Mouse (Mus musculus) myocyte (in vitro differentiated cells): ENCODE measurements at regions not wholly inside any gene's neighbourhood (a gene's known extent, or its start where the extent isn't known, plus 50 kb on each side); places are given as distances from the start of the nearest gene placed in this dataset.

Experiments
- H3K27me3 ChIP-seq: one replicate; pipeline ENCODE4 v1.6.1; 2011; ENCODE audit not compliant: control insufficient read depth, insufficient read depth, insufficient read length
- H3K36me3 ChIP-seq: one replicate; pipeline ENCODE4 v1.6.1; 2011; ENCODE audit not compliant: control insufficient read depth, insufficient read depth
- H3K4me2 ChIP-seq: one replicate; pipeline ENCODE4 v1.6.1; 2011; ENCODE audit warnings: low read depth, control low read depth
- H3K4me3 ChIP-seq: one replicate; pipeline ENCODE4 v1.5.1; 2011; ENCODE audit warnings: mild to moderate bottlenecking, control low read depth, moderate library complexity
- H3K79me2 ChIP-seq: one replicate; pipeline ENCODE4 v1.6.1; 2011; ENCODE audit not compliant: control insufficient read depth, insufficient read depth
- H3ac ChIP-seq: one replicate; pipeline ENCODE4 v1.6.1; 2011; ENCODE audit not compliant: control insufficient read depth, insufficient read length
- CEBPB ChIP-seq: IDR thresholded peaks from 2 replicates; pipeline ENCODE4 v1.6.1; 2011; ENCODE audit warnings: mild to moderate bottlenecking, moderate library complexity; ENCODE audit not compliant: poor library complexity, insufficient read depth, severe bottlenecking
- E2F4 ChIP-seq: IDR thresholded peaks from one replicate; pipeline ENCODE4 v1.6.1; 2011; ENCODE audit warnings: mild to moderate bottlenecking, control low read depth, moderate library complexity; ENCODE audit not compliant: insufficient read depth
- MAX ChIP-seq: IDR thresholded peaks from one replicate; pipeline ENCODE4 v1.6.1; 2011; ENCODE audit warnings: low read depth, mild to moderate bottlenecking, control low read depth
- MYOD1 ChIP-seq, 3 experiments: IDR thresholded peaks; one replicate each; pipeline ENCODE4 v1.6.1; 2011; ENCODE audit warnings: control low read depth in 2 of 3, low read depth in 2 of 3, mild to moderate bottlenecking in 2 of 3, moderate library complexity in 1 of 3; ENCODE audit not compliant: insufficient read length in 2 of 3, control insufficient read depth in 1 of 3
- MYOG ChIP-seq, 3 experiments: IDR thresholded peaks; one replicate each; pipeline ENCODE4 v1.6.1; 2011; ENCODE audit warnings: control low read depth in 2 of 3, low read depth in 2 of 3, mild to moderate bottlenecking in 2 of 3; ENCODE audit not compliant: insufficient read length in 2 of 3, control insufficient read depth in 1 of 3, insufficient read depth in 1 of 3
- POLR2A ChIP-seq: IDR thresholded peaks from one replicate; pipeline ENCODE4 v1.6.1; 2011; ENCODE audit warnings: low read depth, mild to moderate bottlenecking, control low read depth, moderate library complexity; ENCODE audit not compliant: insufficient read length
- POLR2AphosphoS2 ChIP-seq: IDR thresholded peaks from one replicate; pipeline ENCODE4 v1.6.1; 2011; ENCODE audit warnings: low read depth, control low read depth; ENCODE audit not compliant: insufficient read length
- REST ChIP-seq: IDR thresholded peaks from one replicate; pipeline ENCODE4 v1.6.1; 2011; ENCODE audit warnings: mild to moderate bottlenecking, control low read depth, moderate library complexity; ENCODE audit not compliant: insufficient read depth, insufficient read length
- SRF ChIP-seq: IDR thresholded peaks from one replicate; pipeline ENCODE4 v1.6.1; 2011; ENCODE audit warnings: low read depth; ENCODE audit not compliant: control insufficient read depth, insufficient read length
- TCF12 ChIP-seq: IDR thresholded peaks from one replicate; pipeline ENCODE4 v1.6.1; 2011; ENCODE audit warnings: mild to moderate bottlenecking, control low read depth; ENCODE audit not compliant: poor library complexity, insufficient read depth, severe bottlenecking
- TCF3 ChIP-seq: IDR thresholded peaks from one replicate; pipeline ENCODE4 v1.6.1; 2011; ENCODE audit warnings: low read depth, control low read depth; ENCODE audit not compliant: insufficient read length
- USF1 ChIP-seq: IDR thresholded peaks from one replicate; pipeline ENCODE4 v1.6.1; 2011; ENCODE audit warnings: low read depth, mild to moderate bottlenecking, control low read depth, moderate library complexity

DNA sequence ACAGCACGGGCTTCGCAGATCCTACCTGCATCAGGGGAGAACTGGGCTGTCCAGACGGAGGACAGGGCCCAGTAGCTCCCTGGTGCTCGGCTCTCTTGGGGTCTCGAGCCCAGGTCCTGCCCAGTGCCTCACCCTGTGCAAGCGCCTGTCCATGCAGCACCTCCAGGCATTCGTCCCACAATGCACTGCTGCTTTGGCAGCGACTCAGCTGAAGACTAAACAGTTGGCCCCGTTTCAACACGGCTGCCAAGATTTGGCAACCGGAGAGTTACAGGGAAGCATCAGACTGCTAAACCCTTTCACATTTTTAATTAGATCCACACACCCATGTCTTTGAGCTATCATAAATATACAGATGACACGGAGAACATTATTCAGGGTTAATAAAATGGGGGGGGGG is 532.7 kb upstream of the 3110018I06Rik start:
- Histone ChIP-seq H3K27me3 (no peaks in the 10 kb centered on the region), H3K79me2 (no peaks in the 10 kb centered on the region), H3K4me3 (no peak overlapping the region), H3K36me3 (no peaks in the 10 kb centered on the region), H3K4me2 (no peak overlapping the region), H3ac (no peak overlapping the region)
- TF ChIP-seq USF1 (no peak), REST (no peak), E2F4 (no peak), MAX (no peak), POLR2A (no peak)

DNA sequence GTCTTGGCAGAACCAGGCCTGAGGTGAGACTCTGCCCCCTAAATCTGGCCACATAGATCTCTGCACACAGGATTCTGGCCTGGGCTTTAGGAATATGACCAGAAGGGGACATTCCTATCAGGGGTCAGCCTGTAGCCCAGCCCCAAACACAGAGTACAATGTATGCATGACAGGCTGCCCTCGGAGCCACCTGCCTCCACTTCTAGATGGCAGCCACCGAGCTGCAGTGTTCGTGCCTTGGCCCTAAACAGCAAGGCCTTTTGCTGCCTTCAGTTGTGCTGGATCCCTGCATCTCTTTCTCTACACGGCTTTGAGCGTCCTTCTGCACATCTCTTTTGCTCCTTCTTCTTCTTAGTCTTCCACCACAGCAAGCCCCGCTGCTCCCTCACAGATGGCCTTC is 532.2 kb upstream of the 3110018I06Rik start:
- Histone ChIP-seq H3K36me3 (no peaks in the 10 kb centered on the region), H3ac (no peak overlapping the region), H3K79me2 (no peaks in the 10 kb centered on the region), H3K4me2 (no peak overlapping the region), H3K27me3 (no peaks in the 10 kb centered on the region), H3K4me3 (no peak overlapping the region)
- no peak for TF ChIP-seq CEBPB
- no peak for TF ChIP-seq POLR2A
- TF ChIP-seq TCF12 = no peak
- TF ChIP-seq E2F4 = no peak
- no peak for TF ChIP-seq TCF3
- no peak for TF ChIP-seq MYOD1 (IDR thresholded peaks at IDR 0.05; ENCODE audit: control insufficient read depth in 1 of 3, insufficient read length in 2 of 3, low read depth in 2 of 3)
- no peak for TF ChIP-seq MYOG (IDR thresholded peaks at IDR 0.05; ENCODE audit: control insufficient read depth in 1 of 3, insufficient read depth in 1 of 3, insufficient read length in 2 of 3, low read depth in 2 of 3)
- no peak for TF ChIP-seq REST
- no peak for TF ChIP-seq MAX
- no peak for TF ChIP-seq SRF
- no peak for TF ChIP-seq USF1

DNA sequence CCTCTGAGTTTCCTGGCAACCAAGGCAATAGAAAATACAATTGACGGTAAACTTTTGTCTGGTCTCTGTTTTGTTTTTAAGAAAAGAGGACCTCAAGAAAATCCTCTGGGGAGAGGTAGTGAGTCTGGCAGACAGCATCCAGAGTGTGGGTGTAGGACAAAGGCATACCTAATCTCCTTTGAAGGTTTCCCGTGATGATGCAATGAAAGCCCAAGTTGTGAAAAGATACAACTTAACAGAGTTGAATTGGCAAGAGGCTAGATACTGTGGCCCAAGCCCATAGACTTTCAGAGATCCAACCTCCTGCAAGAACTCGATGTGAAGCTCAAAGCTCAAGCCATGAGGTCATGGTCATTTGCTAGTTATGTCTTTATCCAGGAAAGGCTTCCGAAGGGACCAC is 526.4 kb upstream of the 3110018I06Rik start:
- no peak overlapping the region for H3K4me2 ChIP-seq
- no peak overlapping the region for H3ac ChIP-seq
- no peaks in the 10 kb centered on the region for H3K36me3 ChIP-seq
- H3K27me3 ChIP-seq = no peaks in the 10 kb centered on the region
- no peak for TF ChIP-seq TCF3
- TF ChIP-seq MYOG (IDR thresholded peaks at IDR 0.05; ENCODE audit: control insufficient read depth in 1 of 3, insufficient read depth in 1 of 3, insufficient read length in 2 of 3, low read depth in 2 of 3) = no peak
- TF ChIP-seq SRF = no peak
- no peak for TF ChIP-seq MAX
- no peak for TF ChIP-seq MYOD1 (IDR thresholded peaks at IDR 0.05; ENCODE audit: control insufficient read depth in 1 of 3, insufficient read length in 2 of 3, low read depth in 2 of 3)
- no peak for TF ChIP-seq CEBPB
- no peak for TF ChIP-seq TCF12
- no peak for TF ChIP-seq REST
- TF ChIP-seq E2F4 = no peak
- TF ChIP-seq POLR2A = no peak
- TF ChIP-seq USF1 = no peak
- no peak for TF ChIP-seq POLR2AphosphoS2
- H3K79me2 ChIP-seq = no peaks in the 10 kb centered on the region
- no peak overlapping the region for H3K4me3 ChIP-seq

DNA sequence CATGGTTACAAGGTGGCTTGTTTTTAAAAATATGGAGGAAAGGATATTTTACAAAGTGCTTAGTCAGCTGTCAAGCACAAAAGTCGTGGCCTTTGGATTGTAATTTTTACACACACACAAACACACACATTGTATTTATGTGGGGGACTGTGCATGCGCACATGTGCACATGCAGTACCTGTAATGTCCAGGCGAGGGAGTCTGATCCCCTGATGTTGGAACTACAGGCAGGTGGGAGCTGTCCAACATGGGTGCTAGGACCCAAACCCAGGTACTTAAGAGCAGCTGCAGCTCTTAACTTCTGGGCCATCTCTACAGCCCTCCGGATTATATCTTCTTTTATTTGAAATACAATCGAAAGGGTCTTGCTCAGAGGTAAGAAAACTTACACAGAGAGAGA is 524.7 kb upstream of the 3110018I06Rik start:
- no peak for TF ChIP-seq POLR2AphosphoS2
- TF ChIP-seq REST = peak; percentile 41
- no peak overlapping the region for H3ac ChIP-seq
- H3K36me3 ChIP-seq = no peaks in the 10 kb centered on the region
- no peak overlapping the region for H3K4me2 ChIP-seq
- H3K27me3 ChIP-seq = no peaks in the 10 kb centered on the region
- H3K79me2 ChIP-seq = no peaks in the 10 kb centered on the region
- H3K4me3 ChIP-seq = no peak overlapping the region

DNA sequence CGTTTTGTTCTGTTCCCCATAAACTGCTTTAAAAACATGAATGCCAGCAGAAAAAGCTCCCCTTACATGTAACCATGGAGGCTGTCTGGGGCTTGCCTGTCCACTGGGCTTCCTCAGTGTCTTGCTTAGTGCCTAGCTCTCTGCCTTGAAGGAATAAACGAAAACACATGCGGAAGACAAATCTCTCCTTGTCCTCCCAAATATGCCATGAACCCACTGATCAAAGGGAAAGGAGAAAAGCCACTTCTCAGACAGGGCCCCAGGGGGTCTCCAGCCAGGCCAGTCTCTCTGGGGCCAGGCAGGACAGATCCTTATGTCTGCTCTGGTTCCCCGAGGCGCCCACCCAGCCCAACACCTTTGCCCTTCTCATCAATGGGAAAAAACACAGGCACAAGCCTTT is 518.6 kb upstream of the 3110018I06Rik start:
- Histone ChIP-seq H3K4me2 (no peak overlapping the region), H3K27me3 (no peaks in the 10 kb centered on the region), H3K36me3 (no peaks in the 10 kb centered on the region), H3K4me3 (no peak overlapping the region), H3K79me2 (no peaks in the 10 kb centered on the region), H3ac (no peak overlapping the region)
- no peak for TF ChIP-seq POLR2AphosphoS2
- no peak for TF ChIP-seq POLR2A

DNA sequence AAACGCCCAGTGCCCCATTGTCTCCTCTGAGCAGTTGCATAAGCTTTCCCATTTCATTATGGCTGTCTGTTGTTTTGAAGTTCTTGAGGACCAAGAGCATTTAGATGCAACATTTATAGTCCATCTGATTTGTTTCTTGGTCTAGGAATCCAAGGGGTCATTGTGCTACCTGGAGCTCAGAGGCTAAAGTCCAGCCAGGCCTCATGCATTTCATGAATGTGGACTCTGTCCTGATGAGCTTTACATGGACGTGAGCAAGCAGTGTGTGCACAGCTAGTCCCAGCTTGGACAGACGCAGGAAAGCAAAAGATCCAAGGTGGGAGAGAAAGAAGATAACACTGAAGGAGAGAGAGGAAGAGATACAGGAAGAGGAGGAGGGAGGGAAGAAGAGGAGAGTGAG is 496.0 kb upstream of the 3110018I06Rik start:
- TF ChIP-seq POLR2AphosphoS2 = no peak
- no peak for TF ChIP-seq REST
- no peak for TF ChIP-seq TCF3
- TF ChIP-seq MYOD1 (IDR thresholded peaks at IDR 0.05; ENCODE audit: control insufficient read depth in 1 of 3, insufficient read length in 2 of 3, low read depth in 2 of 3) = no peak
- TF ChIP-seq TCF12 = no peak
- TF ChIP-seq MYOG (IDR thresholded peaks at IDR 0.05; ENCODE audit: control insufficient read depth in 1 of 3, insufficient read depth in 1 of 3, insufficient read length in 2 of 3, low read depth in 2 of 3) = no peak
- TF ChIP-seq SRF = no peak
- TF ChIP-seq CEBPB = no peak
- no peak for TF ChIP-seq USF1
- no peak for TF ChIP-seq E2F4
- no peak for TF ChIP-seq POLR2A
- no peak for TF ChIP-seq MAX
- no peaks in the 10 kb centered on the region for H3K36me3 ChIP-seq
- no peak overlapping the region for H3K4me2 ChIP-seq
- H3K27me3 ChIP-seq = no peaks in the 10 kb centered on the region
- H3K4me3 ChIP-seq = no peak overlapping the region
- no peak overlapping the region for H3ac ChIP-seq
- H3K79me2 ChIP-seq = no peaks in the 10 kb centered on the region
